Mouse (Mus musculus): ENCODE data around the gene Farsb. TPM values are rescaled to one million over a fixed set of nuclear protein-coding genes. Genes with fewer than 3 reads are reported as not detected.

The Farsb gene
- total and polyA plus RNA-seq, 3 experiments, result 114 to 205 (median 180) TPM

GRCm38 (mm10) chr1:78370121-78370520 is 118.6 kb downstream of the Farsb start:
- Histone ChIP-seq H3K36me3 (replicated peaks in 1 of 2; ENCODE audit: control insufficient read depth in 1 of 2, insufficient read depth in 1 of 2, low read length in 1 of 2) (no peaks in the 10 kb centered on the region), H3K4me3 (replicated peaks in 1 of 3; ENCODE audit: low read depth in 2 of 3, low read length in 2 of 3, poor library complexity in 1 of 3) (no peak overlapping the region), H3K4me2 (ENCODE audit: insufficient read depth, low read depth, poor library complexity, severe bottlenecking) (no peak overlapping the region), H3K9ac (ENCODE audit: insufficient read depth, low read depth) (no peak overlapping the region), H3K27ac (ENCODE audit: insufficient read depth, low read depth) (no peak overlapping the region), H3K4me1 (ENCODE audit: control insufficient read depth in 1 of 2, insufficient read depth in 2 of 2) (peaks cover 27 to 71% of the 10 kb centered on the region in 2 experiments; a peak in 3 of 4 replicates), H3K27me3 (replicated peaks) (no peaks in the 10 kb centered on the region), H3K79me2 (replicated peaks; ENCODE audit: control insufficient read depth, extremely low read depth, insufficient read depth, poor library complexity, severe bottlenecking) (no peaks in the 10 kb centered on the region), H3K9me3 (replicated peaks; ENCODE audit: low read length) (no peaks in the 10 kb centered on the region)
- TF ChIP-seq POLR2AphosphoS2 (IDR thresholded peaks at IDR 0.05; ENCODE audit: low read depth, low read length) (no peak), EP300 (IDR thresholded peaks at IDR 0.05; ENCODE audit: low read length) (no peak), TCF12 (IDR thresholded peaks at IDR 0.05; ENCODE audit: low read depth, low read length) (no peak), USF2 (conservative IDR thresholded peaks at IDR 0.05; ENCODE audit: low read depth, low read length) (no peak), ZC3H11A (IDR thresholded peaks at IDR 0.05; ENCODE audit: low read depth, low read length) (no peak), MAZ (IDR thresholded peaks at IDR 0.05; ENCODE audit: low read depth, low read length) (no peak), MXI1 (IDR thresholded peaks at IDR 0.05; ENCODE audit: low read depth, low read length) (no peak), ZNF384 (IDR thresholded peaks at IDR 0.05; ENCODE audit: low read depth, low read length) (no peak), SMC3 (IDR thresholded peaks at IDR 0.05; ENCODE audit: low read depth, low read length) (no peak), ETS1 (conservative IDR thresholded peaks at IDR 0.05; ENCODE audit: low read depth, low read length) (no peak), IRF4 (IDR thresholded peaks at IDR 0.05; ENCODE audit: low read depth, low read length) (no peak), ZKSCAN1 (IDR thresholded peaks at IDR 0.05; ENCODE audit: borderline replicate concordance, low read depth, low read length) (no peak), UBTF (IDR thresholded peaks at IDR 0.05; ENCODE audit: low read depth, low read length) (no peak), MAX (IDR thresholded peaks at IDR 0.05; ENCODE audit: low read length) (no peak), BHLHE40 (IDR thresholded peaks at IDR 0.05; ENCODE audit: low read depth, low read length) (no peak), E2F4 (IDR thresholded peaks at IDR 0.05; ENCODE audit: insufficient replicate concordance, low read depth, low read length) (no peak), ELF1 (IDR thresholded peaks at IDR 0.05; ENCODE audit: low read depth, low read length) (no peak), RAD21 (IDR thresholded peaks at IDR 0.05; ENCODE audit: low read depth, low read length) (no peak), USF1 (IDR thresholded peaks at IDR 0.05; ENCODE audit: low read depth, low read length) (no peak)
- dilution Hi-C loops (cut with MboI; ENCODE audit: extremely low pct_ligation_motif_present, extremely low pct_unique_long_range_greater_than_20kb, low sequenced_read_pairs), result no loop called here
- in situ Hi-C loops (cut with MboI; ENCODE audit: low pct_ligation_motif_present, low pct_unique_long_range_greater_than_20kb, low sequenced_read_pairs), result no loop called here
- no peak for DNase-seq (ENCODE audit: extremely low read depth)

Other genes with a start within 250 kb of the Farsb start
- gene Sgpp2, start 178.6 kb downstream of the Farsb start, total RNA-seq (2012; rRNA removed), result 0.29 and 0.59 TPM in 2 replicates
- gene Sgpp2, start 178.6 kb downstream of the Farsb start, total RNA-seq (2014; rRNA removed), result 0.12 and 0.16 TPM in 2 replicates
- gene Sgpp2, start 178.6 kb downstream of the Farsb start, polyA plus RNA-seq (2012; ENCODE audit: insufficient read length, low read depth), result 0.72 and 0.87 TPM in 2 replicates
- 0.13 TPM in 1 of 2 replicates, not detected in the other for gene Mogat1, start 22.1 kb upstream of the Farsb start, total RNA-seq (2012; rRNA removed)
- not detected in 2 replicates for gene Mogat1, start 22.1 kb upstream of the Farsb start, total RNA-seq (2014; rRNA removed)
- gene Mogat1, start 22.1 kb upstream of the Farsb start, polyA plus RNA-seq (2012; ENCODE audit: insufficient read length, low read depth), result not detected in 2 replicates
- gene BC035947, start 23.3 kb upstream of the Farsb start, total RNA-seq (2012; rRNA removed), result not detected in 2 replicates
- gene BC035947, start 23.3 kb upstream of the Farsb start, total RNA-seq (2014; rRNA removed), result not detected in 2 replicates
- gene BC035947, start 23.3 kb upstream of the Farsb start, polyA plus RNA-seq (2012; ENCODE audit: insufficient read length, low read depth), result not detected in 2 replicates
- 19.0 and 21.4 TPM in 2 replicates for gene Acsl3, start 168.9 kb upstream of the Farsb start, total RNA-seq (2012; rRNA removed)
- gene Acsl3, start 168.9 kb upstream of the Farsb start, total RNA-seq (2014; rRNA removed), result 55.4 and 57.5 TPM in 2 replicates
- gene Acsl3, start 168.9 kb upstream of the Farsb start, polyA plus RNA-seq (2012; ENCODE audit: insufficient read length, low read depth), result 24.9 and 25.3 TPM in 2 replicates
- 6.9 and 8.9 TPM in 2 replicates for gene Utp14b, start 169.1 kb upstream of the Farsb start, total RNA-seq (2012; rRNA removed)
- gene Utp14b, start 169.1 kb upstream of the Farsb start, total RNA-seq (2014; rRNA removed), result 11.4 and 13.0 TPM in 2 replicates
- 10.4 and 11.0 TPM in 2 replicates for gene Utp14b, start 169.1 kb upstream of the Farsb start, polyA plus RNA-seq (2012; ENCODE audit: insufficient read length, low read depth)